Comparison of ENCODE assay signal across 8 mouse cellular contexts in the genomic region with DNA sequence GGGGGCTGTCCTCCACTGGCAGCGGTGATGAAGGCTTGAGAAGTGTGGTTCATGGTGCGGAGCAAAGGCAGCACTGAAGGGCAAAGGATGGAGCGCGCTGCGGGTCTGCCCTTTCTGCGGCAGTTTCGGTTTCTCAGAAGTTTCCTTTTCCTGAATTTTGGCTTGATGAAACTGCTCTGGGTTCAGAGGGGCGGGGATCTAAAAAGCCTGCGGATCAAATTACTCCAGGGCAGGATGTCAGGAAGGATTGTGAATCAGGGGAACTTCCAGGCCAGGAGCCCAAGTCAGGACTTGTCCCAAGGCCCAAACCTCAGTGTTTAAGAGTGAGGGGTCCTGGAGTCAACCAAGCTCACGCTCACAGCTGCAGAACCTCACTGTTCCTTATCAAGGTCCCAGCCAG. TPM values are rescaled to one million over a fixed set of nuclear protein-coding genes. Genes with fewer than 3 reads are reported as not detected.
DNase-seq lines count a peak whose midpoint lies in the region; ATAC-seq and TF ChIP-seq lines count a peak whose summit lies in the region.

A gene (minus strand): TSS at position 178 of the 400 bp plus-strand sequence.

- 42% methylated on average over 10 of the region's 10 CpGs for WGBS in forebrain, embryonic 16.5 days
- WGBS in hindbrain, embryonic 10.5 days = 33% methylated on average over 10 of the region's 10 CpGs
- 5% methylated on average over 10 of the region's 10 CpGs for WGBS in limb, embryonic 14.5 days
- WGBS in midbrain, embryonic 14.5 days = 33% methylated on average over 10 of the region's 10 CpGs

- DNase-seq in ES-CJ7 (ENCODE audit: low read depth, low spot score) = peak; percentile 76
- peak; percentile 69 for DNase-seq in adrenal gland, postnatal 10 days
- peak; percentile 33 for DNase-seq in hindbrain, embryonic 10.5 days (ENCODE audit: low spot score)
- DNase-seq in limb, embryonic 14.5 days (ENCODE audit: low spot score) = peak; percentile 61
- DNase-seq in midbrain, embryonic 14.5 days = no peak
- peak; percentile 69 for DNase-seq in urinary bladder, postnatal 14 days (ENCODE audit: low spot score)
- no peak for DNase-seq in right cerebral cortex, adult 18-20 months

- H3K27me3 ChIP-seq in forebrain, embryonic 16.5 days (replicated peaks; ENCODE audit: control insufficient read depth, insufficient read depth, low read length) = no peaks in the 10 kb centered on the region
- H3K27me3 ChIP-seq in hindbrain, embryonic 10.5 days (ENCODE audit: insufficient read depth, poor library complexity, severe bottlenecking) = no peaks in the 10 kb centered on the region
- no peaks in the 10 kb centered on the region for H3K27me3 ChIP-seq in limb, embryonic 14.5 days (ENCODE audit: control insufficient read depth, insufficient read depth, low read length)
- H3K27me3 ChIP-seq in midbrain, embryonic 14.5 days (ENCODE audit: control insufficient read depth, insufficient read depth, low read length) = no peaks in the 10 kb centered on the region

- no peak for ATAC-seq in forebrain, embryonic 16.5 days
- ATAC-seq in limb, embryonic 14.5 days (ENCODE audit: low FRiP score, low read depth) = peak; percentile 55
- ATAC-seq in midbrain, embryonic 14.5 days (ENCODE audit: low FRiP score, low TSS enrichment) = no peak

- no peak within 1 kb of the TSS for H3K4me3 ChIP-seq in forebrain, embryonic 16.5 days (replicated peaks; ENCODE audit: low read length)
- peak within 1 kb of the TSS; percentile 37 for H3K4me3 ChIP-seq in hindbrain, embryonic 10.5 days
- H3K4me3 ChIP-seq in limb, embryonic 14.5 days (replicated peaks; ENCODE audit: low read length) = peak within 1 kb of the TSS; percentile 32
- no peak within 1 kb of the TSS for H3K4me3 ChIP-seq in midbrain, embryonic 14.5 days (replicated peaks; ENCODE audit: low read depth, low read length)

- no peak within 1 kb of the TSS for H3K27ac ChIP-seq in forebrain, embryonic 16.5 days (ENCODE audit: low read length)
- H3K27ac ChIP-seq in hindbrain, embryonic 10.5 days = peak within 1 kb of the TSS; percentile 66
- peak within 1 kb of the TSS; percentile 45; the same call in 1 of the 2 replicates for H3K27ac ChIP-seq in limb, embryonic 14.5 days (replicated peaks; ENCODE audit: low read depth, low read length)
- no peak within 1 kb of the TSS for H3K27ac ChIP-seq in midbrain, embryonic 14.5 days (replicated peaks; ENCODE audit: low read depth, low read length)

- TF ChIP-seq POLR2A in limb, embryonic 14.5 days (IDR thresholded peaks at IDR 0.05; ENCODE audit: borderline replicate concordance, extremely low read depth, insufficient read depth, insufficient read length) = no peak

- H3K9me3 ChIP-seq in forebrain, embryonic 16.5 days (ENCODE audit: control insufficient read depth, low read length) = no peaks in the 10 kb centered on the region
- no peaks in the 10 kb centered on the region for H3K9me3 ChIP-seq in hindbrain, embryonic 10.5 days
- H3K9me3 ChIP-seq in limb, embryonic 14.5 days (ENCODE audit: control insufficient read depth, low read length) = no peaks in the 10 kb centered on the region
- H3K9me3 ChIP-seq in midbrain, embryonic 14.5 days (ENCODE audit: control insufficient read depth, low read length) = no peaks in the 10 kb centered on the region

- H3K4me1 ChIP-seq in forebrain, embryonic 16.5 days (replicated peaks; ENCODE audit: control insufficient read depth, insufficient read depth, low read length) = peaks cover 3% of the 10 kb centered on the region; the same call in 1 of the 2 replicates
- peaks cover 33% of the 10 kb centered on the region for H3K4me1 ChIP-seq in hindbrain, embryonic 10.5 days (replicated peaks)
- H3K4me1 ChIP-seq in limb, embryonic 14.5 days (ENCODE audit: control insufficient read depth, insufficient read depth, low read length) = peaks cover 17% of the 10 kb centered on the region
- H3K4me1 ChIP-seq in midbrain, embryonic 14.5 days (ENCODE audit: control insufficient read depth, insufficient read depth, low read length) = 0 out of 2 replicates have a peak, but pooled peaks cover 7% of the 10 kb centered on the region

- peak within 1 kb of the TSS; percentile 12; the same call in 1 of the 2 replicates for H3K4me2 ChIP-seq in forebrain, embryonic 16.5 days (ENCODE audit: low read length)
- H3K4me2 ChIP-seq in limb, embryonic 14.5 days (replicated peaks; ENCODE audit: low read depth, low read length, severe bottlenecking) = peak within 1 kb of the TSS; percentile 56
- peak within 1 kb of the TSS; percentile 3; the same call in 1 of the 2 replicates for H3K4me2 ChIP-seq in midbrain, embryonic 14.5 days (ENCODE audit: low read length)

- no peak within 1 kb of the TSS for H3K9ac ChIP-seq in forebrain, embryonic 16.5 days (replicated peaks; ENCODE audit: low read depth, low read length)
- H3K9ac ChIP-seq in limb, embryonic 14.5 days (ENCODE audit: low read depth, low read length, severe bottlenecking) = peak within 1 kb of the TSS; percentile 43
- H3K9ac ChIP-seq in midbrain, embryonic 14.5 days (replicated peaks; ENCODE audit: low read length) = no peak within 1 kb of the TSS

- H3K36me3 ChIP-seq in forebrain, embryonic 16.5 days (ENCODE audit: control insufficient read depth, insufficient read depth) = no peaks in the 10 kb centered on the region
- H3K36me3 ChIP-seq in hindbrain, embryonic 10.5 days = no peaks in the 10 kb centered on the region
- no peaks in the 10 kb centered on the region for H3K36me3 ChIP-seq in limb, embryonic 14.5 days (ENCODE audit: control insufficient read depth, insufficient read depth, low read length)
- no peaks in the 10 kb centered on the region for H3K36me3 ChIP-seq in midbrain, embryonic 14.5 days (ENCODE audit: control insufficient read depth, insufficient read depth, low read length)

RNA-seq across cellular contexts. Expression of the gene that starts here (rescaled TPM):
- total RNA-seq in adrenal gland, postnatal 10 days (2021) = 100 to 1,000 TPM; 131 to 136 TPM
- polyA plus RNA-seq in forebrain, embryonic 16.5 days (2015; fragmentation: Nextera tagmentation; extraction: Ambion mirVana) = 21.0 and 26.1 TPM in 2 replicates
- polyA plus RNA-seq in hindbrain, embryonic 10.5 days (2016; fragmentation: Nextera tagmentation; extraction: Ambion mirVana) = 21.0 and 23.9 TPM in 2 replicates
- polyA plus RNA-seq in limb, embryonic 14.5 days (2012; rRNA removed) = 85.6 and 91.3 TPM in 2 replicates
- polyA plus RNA-seq in limb, embryonic 14.5 days (2014; fragmentation: Nextera tagmentation; extraction: Ambion mirVana) = 184 and 201 TPM in 2 replicates
- polyA plus RNA-seq in midbrain, embryonic 14.5 days (2014; fragmentation: Nextera tagmentation; extraction: Ambion mirVana) = 18.8 and 66.5 TPM in 2 replicates

Comparison
In these comparisons a context has a peak if more than half of its experiments do, and no peak if none do; other contexts are left out.
1. DNase-seq: peak in ES-CJ7 (single experiment), adrenal gland, postnatal 10 days (single experiment), hindbrain, embryonic 10.5 days (single experiment), limb, embryonic 14.5 days (single experiment) and urinary bladder, postnatal 14 days (single experiment); none in midbrain, embryonic 14.5 days (single experiment) and right cerebral cortex, adult 18-20 months (single experiment).
2. H3K27ac ChIP-seq: peak in hindbrain, embryonic 10.5 days (single experiment) and limb, embryonic 14.5 days (single experiment); none in forebrain, embryonic 16.5 days (single experiment) and midbrain, embryonic 14.5 days (single experiment).
3. H3K4me2 ChIP-seq: peak in every context shown above with its lines; median percentile 56 in limb, embryonic 14.5 days; 12 in forebrain, embryonic 16.5 days; 3 in midbrain, embryonic 14.5 days.
4. H3K4me3 ChIP-seq: peak in hindbrain, embryonic 10.5 days (single experiment) and limb, embryonic 14.5 days (single experiment); none in forebrain, embryonic 16.5 days (single experiment) and midbrain, embryonic 14.5 days (single experiment).